Mouse (Mus musculus): ENCODE measurements at regions not wholly inside any gene's neighbourhood (a gene's known extent, or its start where the extent isn't known, plus 50 kb on each side); places are given as distances from the start of the nearest gene placed in this dataset.

- Histone ChIP-seq H3K9ac (replicated peaks) (no peak overlapping the region), H3K4me1 (replicated peaks) (peaks cover 29% of the 10 kb centered on the region), H3K9me3 (no peaks in the 10 kb centered on the region), H3K4me3 (replicated peaks) (no peak overlapping the region), H3K27ac (no peak overlapping the region), H3K4me2 (replicated peaks) (no peak overlapping the region), H3K27me3 (peaks cover 4% of the 10 kb centered on the region; the same call in 1 of the 2 replicates), H3K36me3 (no peaks in the 10 kb centered on the region)
- 78% methylated on average over 8 of the region's 8 CpGs for WGBS
- no peak for ATAC-seq
Observed at GRCm38 (mm10) chr9:31684812-31685188, 220.5 kb upstream of the Tmem45b start.

- peak; percentile 41 for ATAC-seq
- WGBS: 61% methylated on average over 17 of the region's 18 CpGs
Observed at GRCm38 (mm10) chr9:31684099-31684811, 220.0 kb upstream of the Tmem45b start.

GRCm38 (mm10) chr9:31683302-31684081 lies 219.2 kb upstream of the Tmem45b start:
- Histone ChIP-seq H3K27ac (no peak overlapping the region), H3K4me2 (replicated peaks) (0 out of 2 replicates have a peak overlapping the region, but pooled peaks have one; percentile 8), H3K4me1 (replicated peaks) (peaks cover 26% of the 10 kb centered on the region), H3K36me3 (no peaks in the 10 kb centered on the region), H3K27me3 (peaks cover 4% of the 10 kb centered on the region; the same call in 1 of the 2 replicates), H3K4me3 (replicated peaks) (no peak overlapping the region), H3K9ac (replicated peaks) (no peak overlapping the region), H3K9me3 (no peaks in the 10 kb centered on the region)
- 8% methylated on average over 19 of the region's 19 CpGs for WGBS
- ATAC-seq: peak; percentile 46; the same call in 1 of the 2 replicates

More at GRCm38 (mm10) chr9:31684099-31684811, 220.0 kb upstream of the Tmem45b start:
- no peak overlapping the region for H3K9ac ChIP-seq (replicated peaks)
- peaks cover 4% of the 10 kb centered on the region; the same call in 1 of the 2 replicates for H3K27me3 ChIP-seq
- H3K4me1 ChIP-seq (replicated peaks): peaks cover 29% of the 10 kb centered on the region
- no peaks in the 10 kb centered on the region for H3K36me3 ChIP-seq
- H3K4me2 ChIP-seq (replicated peaks): no peak overlapping the region
- H3K9me3 ChIP-seq: no peaks in the 10 kb centered on the region
- no peak overlapping the region for H3K27ac ChIP-seq
- H3K4me3 ChIP-seq (replicated peaks): no peak overlapping the region

- Histone ChIP-seq H3K4me2 (replicated peaks) (0 out of 2 replicates have a peak overlapping the region, but pooled peaks have one; percentile 8), H3K4me3 (replicated peaks) (no peak overlapping the region), H3K36me3 (no peaks in the 10 kb centered on the region), H3K4me1 (replicated peaks) (peaks cover 20% of the 10 kb centered on the region), H3K9me3 (no peaks in the 10 kb centered on the region), H3K9ac (replicated peaks) (no peak overlapping the region), H3K27ac (no peak overlapping the region), H3K27me3 (peaks cover 4% of the 10 kb centered on the region; the same call in 1 of the 2 replicates)
- 49% methylated on average over 6 of the region's 6 CpGs for WGBS
- no peak for ATAC-seq
Observed at GRCm38 (mm10) chr9:31682893-31683292, 218.6 kb upstream of the Tmem45b start.

GRCm38 (mm10) chr9:31677150-31677549 lies 212.9 kb upstream of the Tmem45b start:
- ATAC-seq: no peak
- Histone ChIP-seq H3K27ac (no peak overlapping the region), H3K9ac (replicated peaks) (no peak overlapping the region)

GRCm38 (mm10) chr9:31659026-31659425 lies 194.8 kb upstream of the Tmem45b start:
- Histone ChIP-seq H3K27ac (no peak overlapping the region), H3K9ac (replicated peaks) (no peak overlapping the region), H3K4me2 (replicated peaks) (no peak overlapping the region), H3K27me3 (no peaks in the 10 kb centered on the region), H3K9me3 (no peaks in the 10 kb centered on the region), H3K4me3 (replicated peaks) (no peak overlapping the region), H3K36me3 (no peaks in the 10 kb centered on the region), H3K4me1 (replicated peaks) (no peaks in the 10 kb centered on the region)
- 77% methylated on average over 2 of the region's 2 CpGs for WGBS
- ATAC-seq: no peak

More at GRCm38 (mm10) chr9:31677150-31677549, 212.9 kb upstream of the Tmem45b start:
- H3K9me3 ChIP-seq: no peaks in the 10 kb centered on the region
- H3K4me1 ChIP-seq (replicated peaks): no peaks in the 10 kb centered on the region
- H3K27me3 ChIP-seq: no peaks in the 10 kb centered on the region
- no peak overlapping the region for H3K4me2 ChIP-seq (replicated peaks)
- H3K4me3 ChIP-seq (replicated peaks): no peak overlapping the region
- no peaks in the 10 kb centered on the region for H3K36me3 ChIP-seq

- no peaks in the 10 kb centered on the region for H3K27me3 ChIP-seq
- 89% methylated on average over 4 of the region's 4 CpGs for WGBS
- H3K4me1 ChIP-seq (replicated peaks): no peaks in the 10 kb centered on the region
- ATAC-seq: no peak
- no peak overlapping the region for H3K4me3 ChIP-seq (replicated peaks)
- no peak overlapping the region for H3K4me2 ChIP-seq (replicated peaks)
- no peaks in the 10 kb centered on the region for H3K36me3 ChIP-seq
- no peaks in the 10 kb centered on the region for H3K9me3 ChIP-seq
- H3K27ac ChIP-seq: no peak overlapping the region
- H3K9ac ChIP-seq (replicated peaks): no peak overlapping the region
Observed at GRCm38 (mm10) chr9:31657612-31658011, 193.3 kb upstream of the Tmem45b start.

- H3K9ac ChIP-seq (replicated peaks): no peak overlapping the region
- H3K4me3 ChIP-seq (replicated peaks): no peak overlapping the region
Observed at GRCm38 (mm10) chr9:31656676-31657075, 192.4 kb upstream of the Tmem45b start.

GRCm38 (mm10) chr9:31654747-31655146 lies 190.5 kb upstream of the Tmem45b start:
- Histone ChIP-seq H3K4me1 (replicated peaks) (no peaks in the 10 kb centered on the region), H3K4me2 (replicated peaks) (no peak overlapping the region), H3K9me3 (no peaks in the 10 kb centered on the region), H3K36me3 (no peaks in the 10 kb centered on the region), H3K4me3 (replicated peaks) (no peak overlapping the region), H3K27ac (no peak overlapping the region), H3K9ac (replicated peaks) (no peak overlapping the region), H3K27me3 (no peaks in the 10 kb centered on the region)
- 87% methylated on average over 6 of the region's 6 CpGs for WGBS
- no peak for ATAC-seq

More at GRCm38 (mm10) chr9:31656676-31657075, 192.4 kb upstream of the Tmem45b start:
- Histone ChIP-seq H3K27ac (no peak overlapping the region), H3K4me1 (replicated peaks) (no peaks in the 10 kb centered on the region), H3K36me3 (no peaks in the 10 kb centered on the region), H3K4me2 (replicated peaks) (no peak overlapping the region), H3K27me3 (no peaks in the 10 kb centered on the region), H3K9me3 (no peaks in the 10 kb centered on the region)
- ATAC-seq: no peak
- WGBS: 88% methylated on average over 11 of the region's 11 CpGs

GRCm38 (mm10) chr9:31654213-31654612 lies 190.0 kb upstream of the Tmem45b start:
- no peak overlapping the region for H3K27ac ChIP-seq
- H3K4me3 ChIP-seq (replicated peaks): no peak overlapping the region
- H3K27me3 ChIP-seq: no peaks in the 10 kb centered on the region
- H3K4me2 ChIP-seq (replicated peaks): no peak overlapping the region
- H3K4me1 ChIP-seq (replicated peaks): no peaks in the 10 kb centered on the region
- H3K9me3 ChIP-seq: no peaks in the 10 kb centered on the region
- ATAC-seq: no peak
- WGBS: 92% methylated on average over 7 of the region's 7 CpGs
- H3K36me3 ChIP-seq: no peaks in the 10 kb centered on the region
- no peak overlapping the region for H3K9ac ChIP-seq (replicated peaks)

GRCm38 (mm10) chr9:31653788-31654187 lies 189.5 kb upstream of the Tmem45b start:
- H3K27me3 ChIP-seq: no peaks in the 10 kb centered on the region
- no peaks in the 10 kb centered on the region for H3K4me1 ChIP-seq (replicated peaks)
- ATAC-seq: no peak
- H3K9ac ChIP-seq (replicated peaks): no peak overlapping the region
- no peak overlapping the region for H3K4me2 ChIP-seq (replicated peaks)
- H3K27ac ChIP-seq: no peak overlapping the region
- 90% methylated on average over 3 of the region's 3 CpGs for whole genome bisulfite sequencing
- H3K36me3 ChIP-seq: no peaks in the 10 kb centered on the region
- H3K4me3 ChIP-seq (replicated peaks): no peak overlapping the region
- no peaks in the 10 kb centered on the region for H3K9me3 ChIP-seq

GRCm38 (mm10) chr9:31650362-31651130 lies 186.3 kb upstream of the Tmem45b start:
- no peaks in the 10 kb centered on the region for H3K9me3 ChIP-seq
- 94% methylated on average over 10 of the region's 10 CpGs for WGBS
- H3K27ac ChIP-seq: no peak overlapping the region
- no peak overlapping the region for H3K4me2 ChIP-seq (replicated peaks)
- H3K4me3 ChIP-seq (replicated peaks): no peak overlapping the region
- no peaks in the 10 kb centered on the region for H3K36me3 ChIP-seq
- no peak overlapping the region for H3K9ac ChIP-seq (replicated peaks)
- no peak for ATAC-seq
- H3K27me3 ChIP-seq: no peaks in the 10 kb centered on the region
- H3K4me1 ChIP-seq (replicated peaks): no peaks in the 10 kb centered on the region
